Mouse (Mus musculus) ES-E14 (cell line): ENCODE data around the gene Slc35e4. TPM values are rescaled to one million over a fixed set of nuclear protein-coding genes. Genes with fewer than 3 reads are reported as not detected.

Experiments used
- DNase-seq: peaks from one replicate; pipeline ENCODE4 v3.0.0-alpha.2; 2013; ENCODE audit warnings: low read depth, low spot score
- H3K27ac ChIP-seq: 2 replicates; pipeline ENCODE4 v1.5.1; 2012; ENCODE audit warnings: low read depth, mild to moderate bottlenecking, low read length, moderate library complexity, mixed read lengths; ENCODE audit not compliant: poor library complexity, insufficient read depth, severe bottlenecking
- H3K36me3 ChIP-seq: 2 replicates; pipeline ENCODE4 v1.6.1; 2012; ENCODE audit warnings: mild to moderate bottlenecking, low read length, moderate library complexity, mixed read lengths; ENCODE audit not compliant: control insufficient read depth, poor library complexity, insufficient read depth, severe bottlenecking
- H3K4me1 ChIP-seq, 2 experiments: fragments of 150-350 bp in 1 of 2; sonication (generic) in 1 of 2; 2 replicates each; pipeline ENCODE4 v1.6.1; 2012; ENCODE audit warnings: low read length in 2 of 2, mild to moderate bottlenecking in 1 of 2, mixed read lengths in 1 of 2; ENCODE audit not compliant: control insufficient read depth in 2 of 2, insufficient read depth in 2 of 2, poor library complexity in 1 of 2
- H3K4me3 ChIP-seq, 2 experiments: fragments of 150-350 bp in 1 of 2; sonication (generic) in 1 of 2; 2 replicates each; pipeline ENCODE4 v1.5.1; 2012; ENCODE audit warnings: low read length in 2 of 2, low read depth in 1 of 2, mild to moderate bottlenecking in 1 of 2, mixed read lengths in 1 of 2; ENCODE audit not compliant: insufficient read depth in 1 of 2, poor library complexity in 1 of 2, severe bottlenecking in 1 of 2
- H3K9ac ChIP-seq: 2 replicates; pipeline ENCODE4 v1.6.1; 2012; ENCODE audit warnings: low read depth, mild to moderate bottlenecking, low read length, mixed read lengths; ENCODE audit not compliant: poor library complexity, insufficient read depth, severe bottlenecking
- H3K9me3 ChIP-seq: fragments of 150-350 bp; sonication (generic); 2 replicates; pipeline ENCODE4 v1.6.1; 2012; ENCODE audit warnings: low read depth, mild to moderate bottlenecking, low read length; ENCODE audit not compliant: control insufficient read depth, insufficient read depth
- CHD2 ChIP-seq: IDR thresholded peaks from 2 replicates; pipeline ENCODE4 v1.6.1; 2014; ENCODE audit warnings: mild to moderate bottlenecking, low read depth, low read length, inconsistent platforms
- HCFC1 ChIP-seq: IDR thresholded peaks from 2 replicates; pipeline ENCODE4 v1.6.1; 2012; ENCODE audit warnings: low read length, inconsistent platforms, borderline replicate concordance; ENCODE audit not compliant: insufficient read depth
- MAFK ChIP-seq: IDR thresholded peaks from 2 replicates; pipeline ENCODE4 v1.6.1; 2014; ENCODE audit warnings: mild to moderate bottlenecking, low read depth, low read length, inconsistent platforms; ENCODE audit not compliant: insufficient read depth
- ZC3H11A ChIP-seq: IDR thresholded peaks from 2 replicates; pipeline ENCODE4 v1.6.1; 2012; ENCODE audit warnings: low read depth, mild to moderate bottlenecking, inconsistent platforms, low read length, borderline replicate concordance
- ZNF384 ChIP-seq: IDR thresholded peaks from 2 replicates; pipeline ENCODE4 v1.6.1; 2012; ENCODE audit warnings: low read depth, low read length, inconsistent platforms
- in situ Hi-C, 2 experiments: fragments of 600-800 bp; cut with MboI; formaldehyde crosslinking; loops; one replicate each; pipeline ENCODE4 v1.15.1; 2025; ENCODE audit warnings: low sequenced_read_pairs in 2 of 2, inconsistent platforms in 1 of 2; ENCODE audit not compliant: unreplicated experiment in 2 of 2
- total RNA-seq: library from RNA; depleted of rRNA; stranded (reverse); fragments of 300-350 nt; gene quantifications from 2 replicates; pipeline ENCODE4 v1.2.3, GENCODE M21; 2012

Gene Slc35e4
- total RNA-seq, 1 experiment, result 18.2 TPM

DNA sequence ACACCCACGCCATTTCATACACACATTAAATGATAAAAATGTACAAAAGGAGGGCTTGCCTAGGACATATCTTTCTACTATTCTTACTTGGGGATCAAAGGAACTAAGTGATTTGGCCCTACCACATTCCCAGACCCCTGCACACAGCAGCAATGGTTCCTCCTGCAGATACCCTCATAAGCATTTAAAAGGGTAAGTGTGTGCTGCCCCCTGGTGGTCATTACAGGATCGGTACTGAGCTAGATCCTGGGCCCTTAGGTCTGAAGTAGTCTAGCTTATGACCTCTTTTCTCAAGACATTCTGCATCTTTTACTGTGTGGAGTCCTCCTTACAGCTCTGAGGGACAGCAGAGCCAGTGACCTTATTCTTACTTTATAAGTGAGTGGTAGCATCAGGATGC lies 34.6 kb downstream of the Slc35e4 start:
- Histone ChIP-seq H3K9me3 (no peaks in the 10 kb centered on the region), H3K36me3 (no peaks in the 10 kb centered on the region), H3K4me1 (peaks cover 0 to 4% of the 10 kb centered on the region in 2 experiments; a peak in 1 of 4 replicates), H3K9ac (no peak overlapping the region), H3K4me3 (no peak overlapping the region), H3K27ac (no peak overlapping the region)
- DNase-seq, result peak; percentile 86
- TF ChIP-seq CHD2 (no peak), ZNF384 (no peak), ZC3H11A (peak; percentile 74), MAFK (no peak), HCFC1 (no peak)
- in situ Hi-C loops, result no loop called here

DNA sequence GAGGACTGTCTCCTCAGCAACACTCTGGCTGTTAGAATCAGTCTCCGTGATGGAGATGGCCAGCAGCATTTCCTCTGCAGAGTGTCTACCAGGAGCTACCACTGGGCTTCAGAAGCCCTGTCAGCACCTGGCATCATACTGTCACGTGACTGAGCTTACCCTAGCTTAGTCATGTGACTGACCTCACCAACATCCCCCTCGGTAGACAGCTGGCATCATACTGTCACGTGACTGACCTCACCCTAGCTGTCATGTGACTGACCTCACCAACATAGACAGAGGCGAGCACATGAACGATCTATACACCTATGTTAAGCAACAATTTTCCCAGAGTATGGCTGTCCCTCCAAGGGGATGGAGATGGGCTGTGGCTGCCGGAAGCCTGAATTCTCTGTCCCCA lies 35.8 kb downstream of the Slc35e4 start:
- H3K9ac ChIP-seq, result no peak overlapping the region
- no peak overlapping the region for H3K4me3 ChIP-seq
- TF ChIP-seq ZC3H11A, result no peak
- no peak for TF ChIP-seq MAFK
- no peak for TF ChIP-seq CHD2
- no peak for TF ChIP-seq ZNF384
- TF ChIP-seq HCFC1, result no peak
- no peak overlapping the region; the same call in 1 of the 2 replicates for H3K27ac ChIP-seq
- H3K9me3 ChIP-seq, result no peaks in the 10 kb centered on the region
- in situ Hi-C loops, result no loop called here
- H3K4me1 ChIP-seq, result peaks cover 0 to 4% of the 10 kb centered on the region in 2 experiments; a peak in 1 of 4 replicates
- DNase-seq, result no peak
- no peaks in the 10 kb centered on the region for H3K36me3 ChIP-seq

DNA sequence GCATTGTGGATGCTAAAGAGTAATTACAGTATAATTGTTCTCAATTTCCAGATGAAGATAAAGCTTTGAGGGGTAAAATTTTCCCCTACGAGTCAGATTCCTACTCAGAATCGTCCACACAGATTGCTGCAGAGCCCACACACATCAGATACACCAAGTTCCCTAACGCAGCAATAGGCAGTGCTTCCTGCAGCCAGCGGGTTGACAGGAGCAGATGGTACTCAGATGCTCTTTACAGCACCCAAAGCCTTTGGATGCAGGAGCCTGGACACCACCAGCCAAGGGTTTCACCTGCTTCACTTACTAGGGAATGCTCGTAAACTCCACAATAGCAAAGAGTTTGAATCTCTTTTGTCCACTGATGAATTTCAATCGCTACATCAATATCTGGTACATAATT lies 38.0 kb downstream of the Slc35e4 start:
- H3K9me3 ChIP-seq, result no peaks in the 10 kb centered on the region
- no peak overlapping the region for H3K9ac ChIP-seq
- no peak overlapping the region for H3K27ac ChIP-seq
- no peak overlapping the region for H3K4me3 ChIP-seq
- in situ Hi-C loops, result no loop called here
- TF ChIP-seq CHD2 (no peak), ZNF384 (no peak), ZC3H11A (no peak), MAFK (no peak), HCFC1 (no peak)
- H3K4me1 ChIP-seq, result peaks cover 0 to 4% of the 10 kb centered on the region in 2 experiments; a peak in 1 of 4 replicates
- DNase-seq, result no peak
- H3K36me3 ChIP-seq, result no peaks in the 10 kb centered on the region

DNA sequence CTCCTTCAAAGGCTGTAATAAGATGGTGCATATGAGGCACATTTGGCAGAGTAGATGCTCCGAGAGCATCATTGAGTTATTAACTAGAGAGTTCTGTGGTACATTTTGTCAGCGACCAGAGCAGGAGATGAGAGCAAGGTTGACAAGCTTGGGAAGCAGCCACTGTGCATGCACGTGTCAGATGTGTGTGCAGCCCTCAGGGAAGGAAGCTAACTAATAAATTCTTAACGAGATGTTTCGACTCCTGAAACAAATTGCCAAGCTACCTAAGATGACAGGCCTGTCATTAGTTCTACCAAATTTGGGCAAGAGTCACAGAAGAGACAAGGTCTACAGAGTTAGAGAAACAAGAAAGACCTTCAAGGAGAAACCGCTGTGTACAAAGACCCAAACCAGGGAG lies 50.1 kb downstream of the Slc35e4 start:
- in situ Hi-C loops, result no loop called here
- Histone ChIP-seq H3K9ac (no peak overlapping the region), H3K4me1 (peaks cover 0 to 2% of the 10 kb centered on the region in 2 experiments; a peak in 1 of 4 replicates), H3K27ac (no peak overlapping the region), H3K36me3 (no peaks in the 10 kb centered on the region), H3K9me3 (no peaks in the 10 kb centered on the region), H3K4me3 (peak overlapping the region; percentile 70 to 78)
- TF ChIP-seq CHD2 (no peak), ZC3H11A (no peak), MAFK (no peak), ZNF384 (no peak), HCFC1 (no peak)
- DNase-seq, result no peak
